Comparison of ENCODE assay signal across 8 mouse cellular contexts in genomic region chr17:8505669-8506426, GRCm38 (mm10). TPM values are rescaled to one million over a fixed set of nuclear protein-coding genes. Genes with fewer than 3 reads are reported as not detected.
DNase-seq lines count a peak whose midpoint lies in the region; ATAC-seq and TF ChIP-seq lines count a peak whose summit lies in the region.

No protein-coding gene starts in this region.

- H3K4me1 ChIP-seq in forebrain, embryonic 15.5 days = peaks cover 32% of the 10 kb centered on the region
- peaks cover 11% of the 10 kb centered on the region for H3K4me1 ChIP-seq in lung, embryonic 14.5 days (ENCODE audit: insufficient read depth)
- peaks cover 40% of the 10 kb centered on the region for H3K4me1 ChIP-seq in neural tube, embryonic 15.5 days

- H3K36me3 ChIP-seq in forebrain, embryonic 15.5 days = no peaks in the 10 kb centered on the region
- H3K36me3 ChIP-seq in lung, embryonic 14.5 days (ENCODE audit: insufficient read depth) = no peaks in the 10 kb centered on the region
- H3K36me3 ChIP-seq in neural tube, embryonic 15.5 days = no peaks in the 10 kb centered on the region

- peak overlapping the region; percentile 37 for H3K4me3 ChIP-seq in forebrain, embryonic 15.5 days
- peak overlapping the region; percentile 47 for H3K4me3 ChIP-seq in layer of hippocampus, adult 2 months
- H3K4me3 ChIP-seq in lung, embryonic 14.5 days (ENCODE audit: low read depth, low read length) = peak overlapping the region; percentile 22
- peak overlapping the region; percentile 38 for H3K4me3 ChIP-seq in neural tube, embryonic 15.5 days (replicated peaks)

- peak overlapping the region; percentile 72 for H3K27ac ChIP-seq in forebrain, embryonic 15.5 days (replicated peaks)
- peak overlapping the region; percentile 90 for H3K27ac ChIP-seq in layer of hippocampus, adult 2 months
- H3K27ac ChIP-seq in lung, embryonic 14.5 days (ENCODE audit: low read depth) = 0 out of 2 replicates have a peak overlapping the region, but pooled peaks have one; percentile 18
- peak overlapping the region; percentile 86 for H3K27ac ChIP-seq in neural tube, embryonic 15.5 days (replicated peaks)

- intact Hi-C loops in heart, postnatal 25 days (cut with DNase I) = no loop called here

- 1% methylated on average over 20 of the region's 20 CpGs for WGBS in forebrain, embryonic 15.5 days
- 2% methylated on average over 20 of the region's 20 CpGs for WGBS in lung, embryonic 14.5 days
- under 1% methylated on average over 20 of the region's 20 CpGs for WGBS in neural tube, embryonic 15.5 days

- H3K9ac ChIP-seq in forebrain, embryonic 15.5 days (replicated peaks) = peak overlapping the region; percentile 40
- H3K9ac ChIP-seq in lung, embryonic 14.5 days = peak overlapping the region; percentile 26
- H3K9ac ChIP-seq in neural tube, embryonic 15.5 days (replicated peaks) = peak overlapping the region; percentile 50

- TF ChIP-seq CTCF in layer of hippocampus, adult 2 months (conservative IDR thresholded peaks at IDR 0.05) = peak; percentile 8
- no peak for TF ChIP-seq CTCF in lung, embryonic 14.5 days (IDR thresholded peaks at IDR 0.05; ENCODE audit: low read depth)

- peak overlapping the region; percentile 48 for H3K4me2 ChIP-seq in forebrain, embryonic 15.5 days (replicated peaks)
- peak overlapping the region; percentile 64 for H3K4me2 ChIP-seq in lung, embryonic 14.5 days
- peak overlapping the region; percentile 69 for H3K4me2 ChIP-seq in neural tube, embryonic 15.5 days

- no peaks in the 10 kb centered on the region for H3K27me3 ChIP-seq in forebrain, embryonic 15.5 days
- no peaks in the 10 kb centered on the region for H3K27me3 ChIP-seq in lung, embryonic 14.5 days (ENCODE audit: insufficient read depth, low read length)
- peaks cover 20% of the 10 kb centered on the region for H3K27me3 ChIP-seq in neural tube, embryonic 15.5 days (replicated peaks)

- ATAC-seq in cerebellum, adult (ENCODE audit: insufficient number of reproducible peaks, low FRiP score, low TSS enrichment) = peak; percentile 83
- peak; percentile 79 for ATAC-seq in forebrain, embryonic 15.5 days (replicated peaks)
- peak; percentile 77 for ATAC-seq in lung, embryonic 14.5 days (ENCODE audit: insufficient read depth)
- ATAC-seq in neural tube, embryonic 15.5 days (ENCODE audit: low FRiP score) = peak; percentile 88

- DNase-seq in ES-CJ7 (ENCODE audit: low read depth, low spot score) = peak; percentile 68
- DNase-seq in heart, postnatal 25 days (ENCODE audit: low spot score) = peak; percentile 78
- DNase-seq in layer of hippocampus, adult 2 months (ENCODE audit: low spot score in 2 of 2) = peak; percentile 85 to 90
- DNase-seq in lung, embryonic 14.5 days = peak; percentile 95
- peak; percentile 76 for DNase-seq in thymus, postnatal 25 days

- H3K9me3 ChIP-seq in forebrain, embryonic 15.5 days = no peaks in the 10 kb centered on the region
- no peaks in the 10 kb centered on the region for H3K9me3 ChIP-seq in lung, embryonic 14.5 days (ENCODE audit: low read depth, low read length)
- no peaks in the 10 kb centered on the region for H3K9me3 ChIP-seq in neural tube, embryonic 15.5 days (replicated peaks)

RNA-seq across cellular contexts. Expression of gene Pde10a, which starts 19.3 kb away (rescaled TPM):
- 21.5 and 21.9 TPM in 2 replicates for polyA plus RNA-seq in forebrain, embryonic 15.5 days (2015; fragmentation: Nextera tagmentation; extraction: Ambion mirVana)
- total RNA-seq in heart, postnatal 25 days (2021) = 1 to 10 TPM; 2.5 to 4.5 TPM
- total RNA-seq in layer of hippocampus, adult 2 months (2021) = 10 to 100 TPM; 67.6 to 71.6 TPM
- polyA plus RNA-seq in lung, embryonic 14.5 days (2014; fragmentation: Nextera tagmentation; extraction: Ambion mirVana) = 2.6 and 3.4 TPM in 2 replicates
- 10.6 and 12.5 TPM in 2 replicates for polyA plus RNA-seq in neural tube, embryonic 15.5 days (2015; fragmentation: Nextera tagmentation; extraction: Ambion mirVana)

Comparison
In these comparisons a context has a peak if more than half of its experiments do, and no peak if none do; other contexts are left out.
1. Peak in every context shown above with its lines: DNase-seq, ATAC-seq, H3K4me3 ChIP-seq and H3K27ac ChIP-seq.
2. H3K27ac ChIP-seq: peak in every context shown above with its lines; median percentile 90 in layer of hippocampus, adult 2 months; 86 in neural tube, embryonic 15.5 days; 72 in forebrain, embryonic 15.5 days; 18 in lung, embryonic 14.5 days.